Mouse (Mus musculus) megakaryocyte, embryonic 14.5 days (primary cell): ENCODE results near the gene Wdhd1.

ENCODE experiments used
- FLI1 ChIP-seq: IDR thresholded peaks from 2 replicates; pipeline ENCODE4 v1.6.1; 2012; ENCODE audit warnings: low read length, inconsistent platforms, mixed read lengths
- GATA1 ChIP-seq: IDR thresholded peaks from 3 replicates; pipeline ENCODE4 v1.6.1; 2012; ENCODE audit warnings: mixed read lengths, low read length, inconsistent platforms, borderline replicate concordance

GRCm38 (mm10) chr14:47214367-47214766, 62.3 kb downstream of the Wdhd1 start:
- no peak for TF ChIP-seq FLI1
- no peak for TF ChIP-seq GATA1
